Mouse (Mus musculus): ENCODE measurements around the gene Foxn1. TPM values are rescaled to one million over a fixed set of nuclear protein-coding genes. Genes with fewer than 3 reads are reported as not detected.

The Foxn1 gene
- polyA plus RNA-seq, 1 experiment, result not detected

DNA sequence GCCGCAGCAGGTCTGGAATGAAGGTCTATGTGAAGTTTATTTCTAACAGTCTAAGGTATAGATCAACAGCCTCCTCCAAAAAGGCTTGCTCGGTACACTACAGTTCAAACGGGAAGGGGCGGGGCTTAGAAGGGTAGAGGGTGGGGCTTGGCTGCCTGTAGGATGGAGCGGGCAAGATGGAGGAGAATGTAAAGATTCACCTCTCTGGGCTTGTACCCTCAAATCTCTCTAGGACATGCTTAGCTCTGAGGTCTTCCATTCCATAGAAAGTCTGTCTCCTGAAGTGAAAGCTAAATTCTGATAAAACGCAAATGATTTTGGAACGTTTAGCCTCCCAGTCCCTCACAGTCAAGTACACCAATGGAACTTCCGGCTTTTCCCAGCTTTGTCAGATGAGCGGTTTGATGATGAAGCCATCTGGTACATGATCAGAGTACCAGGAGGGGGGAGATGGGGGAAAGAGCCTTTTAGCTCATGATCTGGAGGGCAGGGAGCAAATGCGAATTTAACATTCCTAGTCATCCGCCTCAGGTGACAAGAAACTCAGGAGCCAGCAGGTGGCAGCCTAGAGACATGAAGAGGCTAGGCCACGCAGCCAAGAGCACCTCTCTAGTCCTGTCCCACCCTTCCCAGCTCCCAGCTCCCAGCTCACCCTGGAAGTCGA lies 26.1 kb downstream of the Foxn1 start:
- H3K27ac ChIP-seq (ENCODE audit: control insufficient read depth, insufficient read depth, low read depth, low read length, poor library complexity), result no peak overlapping the region
- peak overlapping the region; percentile 50 for H3K4me3 ChIP-seq (replicated peaks; ENCODE audit: control insufficient read depth, low read depth, low read length)
- WGBS, result 5% methylated on average over 13 of the region's 13 CpGs
- no peaks in the 10 kb centered on the region for H3K4me1 ChIP-seq (ENCODE audit: control insufficient read depth, insufficient read depth, low read length)
- TF ChIP-seq POLR2A (IDR thresholded peaks at IDR 0.05; ENCODE audit: borderline replicate concordance, control insufficient read depth, low read depth, low read length), result no peak
- peak; percentile 76 for TF ChIP-seq CTCF (IDR thresholded peaks at IDR 0.05; ENCODE audit: control insufficient read depth, insufficient read depth, low read length)

GRCm38 (mm10) chr11:78358330-78359007 lies 27.9 kb downstream of the Foxn1 start:
- Histone ChIP-seq H3K4me3 (replicated peaks; ENCODE audit: control insufficient read depth, low read depth, low read length) (no peak overlapping the region), H3K27ac (ENCODE audit: control insufficient read depth, insufficient read depth, low read depth, low read length, poor library complexity) (no peak overlapping the region; the same call in 1 of the 2 replicates), H3K4me1 (ENCODE audit: control insufficient read depth, insufficient read depth, low read length) (peaks cover under 1% of the 10 kb centered on the region; the same call in 1 of the 2 replicates)
- TF ChIP-seq POLR2A (IDR thresholded peaks at IDR 0.05; ENCODE audit: borderline replicate concordance, control insufficient read depth, low read depth, low read length) (0 out of 2 replicates have a peak, but pooled peaks have one; percentile 5), CTCF (IDR thresholded peaks at IDR 0.05; ENCODE audit: control insufficient read depth, insufficient read depth, low read length) (peak; percentile 81)
- WGBS, result 39% methylated on average over 22 of the region's 22 CpGs

GRCm38 (mm10) chr11:78355471-78356238 lies 30.7 kb downstream of the Foxn1 start:
- TF ChIP-seq CTCF (IDR thresholded peaks at IDR 0.05; ENCODE audit: control insufficient read depth, insufficient read depth, low read length) (peak; percentile 83), POLR2A (IDR thresholded peaks at IDR 0.05; ENCODE audit: borderline replicate concordance, control insufficient read depth, low read depth, low read length) (no peak)
- H3K4me1 ChIP-seq (ENCODE audit: control insufficient read depth, insufficient read depth, low read length), result peaks cover 3% of the 10 kb centered on the region
- no peak overlapping the region for H3K27ac ChIP-seq (ENCODE audit: control insufficient read depth, insufficient read depth, low read depth, low read length, poor library complexity)
- WGBS, result 36% methylated on average over 4 of the region's 4 CpGs
- no peak overlapping the region for H3K4me3 ChIP-seq (replicated peaks; ENCODE audit: control insufficient read depth, low read depth, low read length)

DNA sequence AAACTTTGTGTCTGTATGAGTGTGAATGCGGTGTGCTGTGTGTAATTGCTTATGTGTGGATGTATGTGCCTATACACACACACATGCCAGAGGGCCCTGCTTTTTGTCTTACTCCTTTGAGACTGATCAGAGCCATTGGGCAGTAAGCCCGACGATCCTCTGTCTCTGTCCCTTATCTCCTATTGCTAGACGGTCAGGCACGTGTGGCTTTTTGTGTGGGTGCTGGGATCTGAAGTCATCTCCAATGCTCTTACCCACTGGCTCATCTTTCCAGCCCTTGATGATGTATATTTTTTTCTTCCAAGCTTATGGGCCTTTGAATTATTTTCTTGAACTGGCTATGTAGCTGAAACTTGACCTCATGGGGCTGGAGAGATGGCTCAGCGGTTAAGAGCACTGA lies 31.5 kb downstream of the Foxn1 start:
- 82% methylated on average over 6 of the region's 6 CpGs for WGBS
- TF ChIP-seq POLR2A (IDR thresholded peaks at IDR 0.05; ENCODE audit: borderline replicate concordance, control insufficient read depth, low read depth, low read length) (no peak), CTCF (IDR thresholded peaks at IDR 0.05; ENCODE audit: control insufficient read depth, insufficient read depth, low read length) (no peak)
- no peak overlapping the region for H3K4me3 ChIP-seq (replicated peaks; ENCODE audit: control insufficient read depth, low read depth, low read length)

DNA sequence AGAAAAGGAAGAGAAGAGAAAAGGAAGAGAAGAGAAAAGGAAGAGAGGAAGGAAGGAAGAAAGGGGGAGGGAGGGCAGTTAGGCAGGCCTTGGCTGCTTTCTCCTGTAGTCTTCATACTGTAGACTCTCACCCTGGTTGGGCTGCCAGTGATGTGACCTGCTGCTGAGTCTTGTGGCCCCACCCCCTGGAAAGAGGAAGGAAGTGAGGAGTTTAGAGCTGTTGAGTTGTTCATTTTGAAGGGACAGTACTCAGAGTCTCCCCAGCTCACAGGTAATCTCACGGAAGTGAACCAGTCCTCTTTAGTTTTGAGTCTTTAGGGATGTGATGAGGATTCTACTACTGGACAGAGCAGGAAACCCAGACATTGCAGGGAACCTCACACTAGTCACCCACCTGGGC lies 33.3 kb downstream of the Foxn1 start:
- Histone ChIP-seq H3K27ac (ENCODE audit: control insufficient read depth, insufficient read depth, low read depth, low read length, poor library complexity) (peak overlapping the region; percentile 69), H3K4me3 (replicated peaks; ENCODE audit: control insufficient read depth, low read depth, low read length) (no peak overlapping the region), H3K4me1 (ENCODE audit: control insufficient read depth, insufficient read depth, low read length) (peaks cover 3% of the 10 kb centered on the region)
- TF ChIP-seq POLR2A (IDR thresholded peaks at IDR 0.05; ENCODE audit: borderline replicate concordance, control insufficient read depth, low read depth, low read length) (no peak), CTCF (IDR thresholded peaks at IDR 0.05; ENCODE audit: control insufficient read depth, insufficient read depth, low read length) (no peak)
- WGBS, result 17% methylated on average over 1 of the region's 1 CpGs

More for the DNA sequence above, 31.5 kb downstream of the Foxn1 start:
- peaks cover 3% of the 10 kb centered on the region for H3K4me1 ChIP-seq (ENCODE audit: control insufficient read depth, insufficient read depth, low read length)
- H3K27ac ChIP-seq (ENCODE audit: control insufficient read depth, insufficient read depth, low read depth, low read length, poor library complexity), result no peak overlapping the region

DNA sequence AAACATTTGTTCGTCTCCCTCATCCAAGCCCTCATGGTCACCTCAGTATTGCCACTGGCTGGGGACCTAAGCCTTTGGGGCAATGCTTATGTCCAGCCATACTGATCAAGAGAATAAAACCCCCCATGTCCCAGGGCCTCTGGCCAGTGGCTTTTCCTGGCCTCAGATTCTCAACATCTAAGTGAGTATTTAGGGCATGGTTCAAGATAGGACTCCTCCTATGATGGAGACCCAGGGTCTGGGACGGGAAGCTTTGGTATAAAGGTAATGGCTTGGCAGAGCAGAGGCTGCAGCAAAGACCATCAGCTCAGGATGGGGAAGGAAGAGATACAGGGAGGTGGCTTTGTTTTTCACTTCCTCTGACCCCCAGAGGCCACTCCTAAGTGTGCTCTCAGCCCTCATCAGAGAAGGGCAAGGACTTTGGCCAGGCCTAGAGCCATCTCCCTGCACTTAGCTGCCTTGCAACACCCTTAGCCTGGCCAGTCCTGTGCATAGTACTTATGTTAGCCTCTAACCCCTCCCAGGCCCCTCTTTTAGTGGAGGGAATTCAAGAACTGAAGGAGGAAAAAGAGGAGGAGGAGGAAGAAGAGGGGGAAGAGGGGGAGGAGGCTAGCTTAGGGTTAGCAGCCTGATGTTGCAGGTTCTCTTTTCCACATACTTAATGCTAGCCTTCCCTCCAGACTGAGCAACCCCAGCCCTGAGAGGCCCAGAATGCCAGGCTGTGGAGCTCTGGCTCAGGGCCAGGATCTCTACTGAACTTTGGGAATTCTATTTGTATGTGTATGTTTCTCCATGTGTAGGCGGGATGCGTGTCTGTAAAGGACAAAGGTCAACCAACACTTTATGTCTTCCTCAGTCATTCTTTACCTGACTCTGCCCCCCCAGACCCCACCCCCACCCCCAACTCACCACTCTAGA lies 36.7 kb downstream of the Foxn1 start:
- TF ChIP-seq POLR2A (IDR thresholded peaks at IDR 0.05; ENCODE audit: borderline replicate concordance, control insufficient read depth, low read depth, low read length) (no peak), CTCF (IDR thresholded peaks at IDR 0.05; ENCODE audit: control insufficient read depth, insufficient read depth, low read length) (no peak)
- H3K4me3 ChIP-seq (replicated peaks; ENCODE audit: control insufficient read depth, low read depth, low read length), result no peak overlapping the region
- peaks cover 7% of the 10 kb centered on the region for H3K4me1 ChIP-seq (ENCODE audit: control insufficient read depth, insufficient read depth, low read length)
- 69% methylated on average over 4 of the region's 4 CpGs for WGBS
- H3K27ac ChIP-seq (ENCODE audit: control insufficient read depth, insufficient read depth, low read depth, low read length, poor library complexity), result peak overlapping the region; percentile 74

GRCm38 (mm10) chr11:78348474-78348873 lies 37.9 kb downstream of the Foxn1 start:
- peaks cover 11% of the 10 kb centered on the region for H3K4me1 ChIP-seq (ENCODE audit: control insufficient read depth, insufficient read depth, low read length)
- TF ChIP-seq POLR2A (IDR thresholded peaks at IDR 0.05; ENCODE audit: borderline replicate concordance, control insufficient read depth, low read depth, low read length), result no peak
- no peak for TF ChIP-seq CTCF (IDR thresholded peaks at IDR 0.05; ENCODE audit: control insufficient read depth, insufficient read depth, low read length)
- H3K27ac ChIP-seq (ENCODE audit: control insufficient read depth, insufficient read depth, low read depth, low read length, poor library complexity), result peak overlapping the region; percentile 70
- 83% methylated on average over 7 of the region's 7 CpGs for WGBS
- H3K4me3 ChIP-seq (replicated peaks; ENCODE audit: control insufficient read depth, low read depth, low read length), result peak overlapping the region; percentile 30

Data from bone marrow, adult 2 months (tissue).